Mouse (Mus musculus) C2C12 (cell line): ENCODE results near the gene Tfcp2l1.

Experiments
- CTCF ChIP-seq: IDR thresholded peaks from one replicate; pipeline ENCODE4 v1.5.1; 2011; ENCODE audit not compliant: control insufficient read depth, insufficient read depth, insufficient read length
- MAX ChIP-seq: IDR thresholded peaks from one replicate; pipeline ENCODE4 v1.6.1; 2011; ENCODE audit warnings: mild to moderate bottlenecking, control low read depth
- MYOD1 ChIP-seq: IDR thresholded peaks from one replicate; pipeline ENCODE4 v1.6.1; 2011; ENCODE audit warnings: low read depth; ENCODE audit not compliant: control insufficient read depth, insufficient read length
- MYOG ChIP-seq: IDR thresholded peaks from one replicate; pipeline ENCODE4 v1.6.1; 2011; ENCODE audit not compliant: control insufficient read depth, insufficient read length; ENCODE audit errors: extremely low read depth
- USF1 ChIP-seq: IDR thresholded peaks from one replicate; pipeline ENCODE4 v1.6.1; 2011; ENCODE audit warnings: low read depth, mild to moderate bottlenecking, control low read depth, moderate library complexity

GRCm38 (mm10) chr1:118674176-118674575 is 46.4 kb downstream of the Tfcp2l1 start:
- no peak for TF ChIP-seq CTCF
- TF ChIP-seq USF1, result no peak
- TF ChIP-seq MYOG, result no peak
- no peak for TF ChIP-seq MAX
- no peak for TF ChIP-seq MYOD1
